Mouse (Mus musculus) lung, adult 2 months (tissue): Measurements from ENCODE around the gene Zgpat.

Experiments used
- CTCF ChIP-seq: fragments of 200-500 bp; IDR thresholded peaks from 2 replicates; pipeline ENCODE4 v1.5.1; 2011; ENCODE audit warnings: mild to moderate bottlenecking, low read length, control low read depth; ENCODE audit not compliant: insufficient read depth
- POLR2A ChIP-seq: fragments of 200-500 bp; IDR thresholded peaks from 2 replicates; pipeline ENCODE4 v1.6.1; 2011; ENCODE audit warnings: low read depth, mild to moderate bottlenecking, control low read depth, low read length, borderline replicate concordance; ENCODE audit errors: extremely low read depth

DNA sequence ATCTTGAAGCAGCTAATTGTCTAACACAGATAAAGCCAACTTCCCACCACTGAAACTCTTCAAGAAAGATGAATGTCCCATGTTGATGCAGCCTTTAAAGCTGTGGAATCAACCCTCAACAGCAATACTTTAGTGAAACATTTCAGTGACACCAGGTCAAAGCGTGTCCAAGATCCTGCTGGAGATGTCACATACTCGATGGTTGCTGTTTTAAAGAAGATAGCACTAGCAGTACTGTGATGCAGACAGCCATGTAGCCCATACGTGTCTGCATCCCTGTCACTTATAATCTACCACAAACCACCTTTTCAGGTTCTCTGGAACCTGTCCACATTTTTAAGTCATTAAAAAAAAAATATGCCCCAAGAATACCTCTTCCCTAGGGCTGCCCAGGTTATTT, 39.0 kb downstream of the Zgpat start:
- no peak for TF ChIP-seq CTCF
- TF ChIP-seq POLR2A: no peak
